Mouse (Mus musculus) kidney, embryonic 14.5 days (tissue): ENCODE data around the gene Krtap6-2. TPM values are rescaled to one million over a fixed set of nuclear protein-coding genes. Genes with fewer than 3 reads are reported as not detected.

Experiments
- ATAC-seq: fragments of 200-750 bp; cut with Nextera tagmentation; 2 replicates; pipeline ENCODE4 v1.8.0; 2017; ENCODE audit warnings: moderate number of reproducible peaks, mild to moderate bottlenecking, moderate TSS enrichment, moderate library complexity; ENCODE audit not compliant: low FRiP score, low TSS enrichment
- H3K27ac ChIP-seq: fragments of 300-500 bp; sonication (generic); 2 replicates; pipeline ENCODE4 v1.5.1; 2014; ENCODE audit warnings: low read depth, mild to moderate bottlenecking, low read length, moderate library complexity, mixed read lengths
- H3K27me3 ChIP-seq: fragments of 300-500 bp; sonication (generic); 2 replicates; pipeline ENCODE4 v1.6.1; 2014; ENCODE audit warnings: mild to moderate bottlenecking, low read length; ENCODE audit not compliant: control insufficient read depth, insufficient read depth
- H3K36me3 ChIP-seq: fragments of 300-500 bp; sonication (generic); 2 replicates; pipeline ENCODE4 v1.6.1; 2014; ENCODE audit warnings: low read length, mixed read lengths; ENCODE audit not compliant: control insufficient read depth, insufficient read depth
- H3K4me1 ChIP-seq: fragments of 300-500 bp; sonication (generic); 2 replicates; pipeline ENCODE4 v1.6.1; 2014; ENCODE audit warnings: low read length, mixed read lengths; ENCODE audit not compliant: control insufficient read depth, insufficient read depth
- H3K4me2 ChIP-seq: fragments of 300-500 bp; sonication (generic); replicated peaks from 2 replicates; pipeline ENCODE4 v1.6.1; 2014; ENCODE audit warnings: low read depth, mild to moderate bottlenecking, low read length
- H3K4me3 ChIP-seq: fragments of 300-500 bp; sonication (generic); 2 replicates; pipeline ENCODE4 v1.5.1; 2014; ENCODE audit warnings: mild to moderate bottlenecking, low read length
- H3K9ac ChIP-seq: fragments of 300-500 bp; sonication (generic); 2 replicates; pipeline ENCODE4 v1.6.1; 2014; ENCODE audit warnings: low read depth, mild to moderate bottlenecking, low read length, moderate library complexity
- H3K9me3 ChIP-seq: fragments of 300-500 bp; sonication (generic); 2 replicates; pipeline ENCODE4 v1.6.1; 2016; ENCODE audit warnings: low read length; ENCODE audit not compliant: control insufficient read depth
- WGBS: fragments of 180-500 bp; shearing (Covaris S2); extraction: QIAGEN DNeasy Blood & Tissue Kit; methylation state at CpG from one replicate; pipeline ENCODE4 v1.1.7; 2014; 5-methylcytosine and 5-hydroxymethylcytosine counted together
- polyA plus RNA-seq: library from polyadenylated mRNA; unstranded; fragments of >200 nt; fragmentation: Nextera tagmentation; extraction: Ambion mirVana; gene quantifications from 2 replicates; pipeline ENCODE4 v1.2.1, GENCODE M21; 2014

Gene Krtap6-2
- not detected in 2 replicates for polyA plus RNA-seq

- Histone ChIP-seq H3K4me3 (no peak within 1 kb of the TSS), H3K27ac (no peak within 1 kb of the TSS), H3K36me3 (no peaks in the 10 kb centered on the region), H3K4me2 (no peak within 1 kb of the TSS), H3K4me1 (no peaks in the 10 kb centered on the region), H3K9me3 (no peaks in the 10 kb centered on the region), H3K27me3 (no peaks in the 10 kb centered on the region), H3K9ac (no peak within 1 kb of the TSS)
- ATAC-seq: no peak
- 92% methylated on average over 3 of the region's 3 CpGs for WGBS
Measured at GRCm38 (mm10) chr16:89420011-89420410, at the start of gene Krtap6-2. Krtap6-2 (minus strand) TSS chr16:89420111.

GRCm38 (mm10) chr16:89461189-89461588, 41.3 kb upstream of the Krtap6-2 start:
- no peaks in the 10 kb centered on the region for H3K36me3 ChIP-seq
- ATAC-seq: no peak
- H3K4me1 ChIP-seq: no peaks in the 10 kb centered on the region
- H3K9me3 ChIP-seq: no peaks in the 10 kb centered on the region
- H3K4me2 ChIP-seq: no peak overlapping the region
- WGBS: 84% methylated on average over 5 of the region's 5 CpGs
- H3K27me3 ChIP-seq: no peaks in the 10 kb centered on the region
- H3K4me3 ChIP-seq: no peak overlapping the region
- no peak overlapping the region for H3K9ac ChIP-seq
- H3K27ac ChIP-seq: no peak overlapping the region

GRCm38 (mm10) chr16:89429586-89429985, 9.7 kb upstream of the Krtap6-2 start:
- WGBS: 83% methylated on average over 2 of the region's 2 CpGs

GRCm38 (mm10) chr16:89425310-89425709, 5.4 kb upstream of the Krtap6-2 start:
- no peaks in the 10 kb centered on the region for H3K27me3 ChIP-seq
- H3K4me1 ChIP-seq: no peaks in the 10 kb centered on the region
- H3K4me2 ChIP-seq: no peak overlapping the region
- ATAC-seq: no peak
- H3K36me3 ChIP-seq: no peaks in the 10 kb centered on the region
- no peak overlapping the region for H3K4me3 ChIP-seq
- H3K9me3 ChIP-seq: no peaks in the 10 kb centered on the region
- no peak overlapping the region for H3K27ac ChIP-seq
- H3K9ac ChIP-seq: no peak overlapping the region
- WGBS: 92% methylated on average over 5 of the region's 5 CpGs

More at GRCm38 (mm10) chr16:89429586-89429985, 9.7 kb upstream of the Krtap6-2 start:
- no peak overlapping the region for H3K27ac ChIP-seq
- H3K4me3 ChIP-seq: no peak overlapping the region
- no peak overlapping the region for H3K9ac ChIP-seq
- no peaks in the 10 kb centered on the region for H3K9me3 ChIP-seq
- H3K27me3 ChIP-seq: no peaks in the 10 kb centered on the region
- no peak overlapping the region for H3K4me2 ChIP-seq
- no peaks in the 10 kb centered on the region for H3K36me3 ChIP-seq
- no peaks in the 10 kb centered on the region for H3K4me1 ChIP-seq
- ATAC-seq: no peak

- Histone ChIP-seq H3K4me2 (no peak overlapping the region), H3K9ac (no peak overlapping the region), H3K4me1 (no peaks in the 10 kb centered on the region), H3K36me3 (no peaks in the 10 kb centered on the region), H3K4me3 (no peak overlapping the region), H3K27ac (no peak overlapping the region), H3K27me3 (no peaks in the 10 kb centered on the region), H3K9me3 (no peaks in the 10 kb centered on the region)
- WGBS: 86% methylated on average over 3 of the region's 3 CpGs
- no peak for ATAC-seq
Measured at GRCm38 (mm10) chr16:89416311-89416710, 3.6 kb downstream of the Krtap6-2 start.

- H3K4me2 ChIP-seq: no peak overlapping the region
- ATAC-seq: no peak
- no peaks in the 10 kb centered on the region for H3K27me3 ChIP-seq
- WGBS: 83% methylated on average over 5 of the region's 5 CpGs
- H3K36me3 ChIP-seq: no peaks in the 10 kb centered on the region
- H3K9me3 ChIP-seq: no peaks in the 10 kb centered on the region
- H3K4me1 ChIP-seq: no peaks in the 10 kb centered on the region
- no peak overlapping the region for H3K4me3 ChIP-seq
- H3K27ac ChIP-seq: no peak overlapping the region
- H3K9ac ChIP-seq: no peak overlapping the region
Measured at GRCm38 (mm10) chr16:89410345-89411068, 9.4 kb downstream of the Krtap6-2 start.

- WGBS: 76% methylated on average over 2 of the region's 2 CpGs
- Histone ChIP-seq H3K9ac (no peak within 1 kb of the TSS), H3K4me1 (no peaks in the 10 kb centered on the region), H3K4me3 (no peak within 1 kb of the TSS), H3K27ac (no peak within 1 kb of the TSS), H3K4me2 (no peak within 1 kb of the TSS), H3K9me3 (no peaks in the 10 kb centered on the region), H3K27me3 (no peaks in the 10 kb centered on the region), H3K36me3 (no peaks in the 10 kb centered on the region)
- ATAC-seq: no peak
Measured at GRCm38 (mm10) chr16:89403768-89404167, 16.1 kb downstream of the Krtap6-2 start, which contains the start of gene Krtap21-1. Krtap21-1 (minus strand) TSS chr16:89403868.

GRCm38 (mm10) chr16:89372734-89373461, 47.0 kb downstream of the Krtap6-2 start:
- Histone ChIP-seq H3K9ac (no peak overlapping the region), H3K4me2 (no peak overlapping the region), H3K4me1 (no peaks in the 10 kb centered on the region), H3K36me3 (no peaks in the 10 kb centered on the region), H3K27ac (no peak overlapping the region), H3K27me3 (no peaks in the 10 kb centered on the region), H3K9me3 (no peaks in the 10 kb centered on the region), H3K4me3 (no peak overlapping the region)
- no peak for ATAC-seq
- 87% methylated on average over 2 of the region's 2 CpGs for WGBS
